Mouse (Mus musculus): ENCODE measurements around the gene Paxbp1.

Paxbp1 gene

GRCm38 (mm10) chr16:91055150-91055549 lies 10.8 kb upstream of the Paxbp1 start:
- no peak for DNase-seq (ENCODE audit: low spot score in 2 of 2)

- no peak for DNase-seq (ENCODE audit: low spot score in 2 of 2)
These were observed 9.3 kb upstream of the Paxbp1 start for GRCm38 (mm10) chr16:91053599-91053998.

GRCm38 (mm10) chr16:91045511-91045910 lies 1.2 kb upstream of the Paxbp1 start:
- no peak for DNase-seq (ENCODE audit: low spot score in 2 of 2)

- peak; percentile 45 to 50 for DNase-seq (ENCODE audit: low spot score in 2 of 2)
These were observed 688 bp downstream of the Paxbp1 start for GRCm38 (mm10) chr16:91043461-91044248.

- no peak for DNase-seq (ENCODE audit: low spot score in 2 of 2)
These were observed 1.7 kb downstream of the Paxbp1 start for GRCm38 (mm10) chr16:91042640-91043039.

GRCm38 (mm10) chr16:91035866-91036265 lies 8.5 kb downstream of the Paxbp1 start:
- no peak for DNase-seq (ENCODE audit: low spot score in 2 of 2)

GRCm38 (mm10) chr16:91030751-91031150 lies 13.6 kb downstream of the Paxbp1 start:
- no peak for DNase-seq (ENCODE audit: low spot score in 2 of 2)

GRCm38 (mm10) chr16:91029901-91030300 lies 14.4 kb downstream of the Paxbp1 start:
- no peak for DNase-seq (ENCODE audit: low spot score in 2 of 2)

- DNase-seq (ENCODE audit: low spot score in 2 of 2): no peak
These were observed 15.1 kb downstream of the Paxbp1 start for GRCm38 (mm10) chr16:91029161-91029743.

GRCm38 (mm10) chr16:91026290-91026689 lies 18.1 kb downstream of the Paxbp1 start:
- DNase-seq (ENCODE audit: low spot score in 2 of 2): no peak

- DNase-seq (ENCODE audit: low spot score in 2 of 2): no peak
These were observed 21.0 kb downstream of the Paxbp1 start for GRCm38 (mm10) chr16:91023384-91023783.

GRCm38 (mm10) chr16:91020842-91021483 lies 23.4 kb downstream of the Paxbp1 start:
- no peak for DNase-seq (ENCODE audit: low spot score in 2 of 2)

GRCm38 (mm10) chr16:91019476-91019875 lies 24.9 kb downstream of the Paxbp1 start:
- DNase-seq (ENCODE audit: low spot score in 2 of 2): no peak

GRCm38 (mm10) chr16:91015761-91016160 lies 28.6 kb downstream of the Paxbp1 start:
- no peak for DNase-seq (ENCODE audit: low spot score in 2 of 2)

- DNase-seq (ENCODE audit: low spot score in 2 of 2): no peak
These were observed 32.5 kb downstream of the Paxbp1 start for GRCm38 (mm10) chr16:91011847-91012246.

GRCm38 (mm10) chr16:91011021-91011683 lies 33.2 kb downstream of the Paxbp1 start, which contains the start of gene Synj1:
Gene Synj1, minus strand, starts transcription at chr16:91011308.
- peak; percentile 92 to 93 for DNase-seq (ENCODE audit: low spot score in 2 of 2)

GRCm38 (mm10) chr16:91010581-91011020 lies 33.7 kb downstream of the Paxbp1 start:
- DNase-seq (ENCODE audit: low spot score in 2 of 2): peak in 1 of 2 experiments; percentile 42

- peak in 1 of 2 experiments; percentile 26 for DNase-seq (ENCODE audit: low spot score in 2 of 2)
These were observed 34.3 kb downstream of the Paxbp1 start for GRCm38 (mm10) chr16:91009942-91010529.

GRCm38 (mm10) chr16:91004915-91005538 lies 39.3 kb downstream of the Paxbp1 start:
- no peak for DNase-seq (ENCODE audit: low spot score in 2 of 2)

GRCm38 (mm10) chr16:91001098-91001497 lies 43.2 kb downstream of the Paxbp1 start:
- DNase-seq (ENCODE audit: low spot score in 2 of 2): no peak

GRCm38 (mm10) chr16:90999827-91000226 lies 44.5 kb downstream of the Paxbp1 start:
- no peak for DNase-seq (ENCODE audit: low spot score in 2 of 2)
